Mouse (Mus musculus) hindbrain, embryonic 11.5 days (tissue): Measurements from ENCODE around the gene Zfp9. TPM values are rescaled to one million over a fixed set of nuclear protein-coding genes. Genes with fewer than 3 reads are reported as not detected.

Experiments
- ATAC-seq: fragments of 200-750 bp; cut with Nextera tagmentation; 2 replicates; pipeline ENCODE4 v1.8.0; 2017; ENCODE audit warnings: mild to moderate bottlenecking, moderate TSS enrichment, moderate library complexity; ENCODE audit not compliant: low FRiP score
- DNase-seq: peaks from one replicate; pipeline ENCODE4 v3.0.0-alpha.2; 2015; ENCODE audit warnings: low spot score
- H3K27ac ChIP-seq: fragments of 300-500 bp; sonication (generic); 2 replicates; pipeline ENCODE4 v1.5.1; 2014; ENCODE audit warnings: mild to moderate bottlenecking, low read depth, low read length
- H3K27me3 ChIP-seq: fragments of 300-500 bp; sonication (generic); 2 replicates; pipeline ENCODE4 v1.6.1; 2014; ENCODE audit warnings: mild to moderate bottlenecking, low read length, moderate library complexity, mixed read lengths; ENCODE audit not compliant: control insufficient read depth, insufficient read depth
- H3K36me3 ChIP-seq: fragments of 300-500 bp; sonication (generic); 2 replicates; pipeline ENCODE4 v1.6.1; 2014; ENCODE audit warnings: mild to moderate bottlenecking, low read length, moderate library complexity, mixed read lengths; ENCODE audit not compliant: control insufficient read depth, insufficient read depth
- H3K4me1 ChIP-seq: fragments of 300-500 bp; sonication (generic); replicated peaks from 2 replicates; pipeline ENCODE4 v1.6.1; 2014; ENCODE audit warnings: low read length, mixed read lengths; ENCODE audit not compliant: control insufficient read depth, insufficient read depth
- H3K4me2 ChIP-seq: fragments of 300-500 bp; sonication (generic); replicated peaks from 2 replicates; pipeline ENCODE4 v1.6.1; 2014; ENCODE audit warnings: mild to moderate bottlenecking, low read depth, low read length
- H3K4me3 ChIP-seq: fragments of 300-500 bp; sonication (generic); 2 replicates; pipeline ENCODE4 v1.5.1; 2014; ENCODE audit warnings: low read depth, low read length
- H3K9ac ChIP-seq: fragments of 300-500 bp; sonication (generic); 2 replicates; pipeline ENCODE4 v1.6.1; 2014; ENCODE audit warnings: low read depth, low read length
- H3K9me3 ChIP-seq: fragments of 300-500 bp; sonication (generic); 2 replicates; pipeline ENCODE4 v1.6.1; 2016; ENCODE audit warnings: low read length; ENCODE audit not compliant: control insufficient read depth
- WGBS: fragments of 180-500 bp; shearing (Covaris S2); extraction: QIAGEN DNeasy Blood & Tissue Kit; methylation state at CpG from one replicate; pipeline ENCODE4 v1.1.7; 2014; 5-methylcytosine and 5-hydroxymethylcytosine counted together
- polyA plus RNA-seq: library from polyadenylated mRNA; unstranded; fragments of >200 nt; fragmentation: Nextera tagmentation; extraction: Ambion mirVana; gene quantifications from 2 replicates; pipeline ENCODE4 v1.2.1, GENCODE M21; 2014

Zfp9 gene
- polyA plus RNA-seq = 11.5 and 12.2 TPM in 2 replicates

GRCm38 (mm10) chr6:118478957-118479708 is at the start of gene Zfp9:
Zfp9 (minus strand) TSS chr6:118479320.
- Histone ChIP-seq H3K4me3 (peak within 1 kb of the TSS; percentile 52), H3K36me3 (no peaks in the 10 kb centered on the region), H3K27ac (peak within 1 kb of the TSS; percentile 80), H3K4me2 (peak within 1 kb of the TSS; percentile 73), H3K4me1 (no peaks in the 10 kb centered on the region), H3K27me3 (peaks cover 2% of the 10 kb centered on the region; the same call in 1 of the 2 replicates), H3K9ac (peak within 1 kb of the TSS; percentile 70), H3K9me3 (no peaks in the 10 kb centered on the region)
- peak; percentile 80 for DNase-seq
- ATAC-seq = peak; percentile 87
- WGBS = under 1% methylated on average over 50 of the region's 57 CpGs

GRCm38 (mm10) chr6:118520668-118521067 is 41.5 kb upstream of the Zfp9 start:
- no peaks in the 10 kb centered on the region for H3K9me3 ChIP-seq
- WGBS = 87% methylated on average over 7 of the region's 7 CpGs
- no peak overlapping the region for H3K4me3 ChIP-seq
- no peak overlapping the region for H3K4me2 ChIP-seq
- DNase-seq (no peak), ATAC-seq (no peak)
- no peak overlapping the region for H3K27ac ChIP-seq
- H3K9ac ChIP-seq = no peak overlapping the region
- no peaks in the 10 kb centered on the region for H3K27me3 ChIP-seq
- no peaks in the 10 kb centered on the region for H3K4me1 ChIP-seq
- peaks cover 3% of the 10 kb centered on the region; the same call in 1 of the 2 replicates for H3K36me3 ChIP-seq

GRCm38 (mm10) chr6:118513335-118514012 is 34.4 kb upstream of the Zfp9 start:
- WGBS = 92% methylated on average over 12 of the region's 12 CpGs
- Histone ChIP-seq H3K4me1 (no peaks in the 10 kb centered on the region), H3K27me3 (no peaks in the 10 kb centered on the region), H3K9ac (no peak overlapping the region), H3K4me3 (no peak overlapping the region), H3K4me2 (no peak overlapping the region), H3K36me3 (peaks cover 2% of the 10 kb centered on the region; the same call in 1 of the 2 replicates), H3K27ac (no peak overlapping the region), H3K9me3 (no peaks in the 10 kb centered on the region)
- ATAC-seq (no peak), DNase-seq (no peak)

DNA sequence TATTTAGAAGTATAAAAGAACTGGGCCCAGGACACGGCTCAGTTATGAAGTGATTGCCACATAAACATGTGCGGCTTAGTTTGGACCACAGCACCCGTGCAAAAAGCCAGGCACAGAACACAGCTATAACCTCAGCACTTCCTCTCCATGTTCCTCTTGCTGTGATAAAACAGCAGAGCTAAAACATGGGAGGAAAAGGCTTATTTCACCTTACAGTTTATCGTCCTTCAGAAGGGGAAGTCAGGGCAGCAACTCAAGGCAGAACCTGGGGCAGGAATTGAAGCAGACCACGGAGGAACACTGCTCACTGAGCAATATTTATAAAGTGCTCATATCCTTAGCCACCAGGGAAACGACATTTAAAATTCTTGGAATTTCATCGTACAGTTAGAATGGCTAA is 19.9 kb upstream of the Zfp9 start:
- 92% methylated on average over 7 of the region's 7 CpGs for WGBS
- no peak overlapping the region for H3K4me3 ChIP-seq
- H3K9me3 ChIP-seq = no peaks in the 10 kb centered on the region
- H3K9ac ChIP-seq = no peak overlapping the region
- H3K36me3 ChIP-seq = no peaks in the 10 kb centered on the region; the same call in 1 of the 2 replicates
- H3K4me2 ChIP-seq = no peak overlapping the region
- H3K4me1 ChIP-seq = no peaks in the 10 kb centered on the region
- no peak overlapping the region for H3K27ac ChIP-seq
- DNase-seq (no peak), ATAC-seq (no peak)
- H3K27me3 ChIP-seq = no peaks in the 10 kb centered on the region

DNA sequence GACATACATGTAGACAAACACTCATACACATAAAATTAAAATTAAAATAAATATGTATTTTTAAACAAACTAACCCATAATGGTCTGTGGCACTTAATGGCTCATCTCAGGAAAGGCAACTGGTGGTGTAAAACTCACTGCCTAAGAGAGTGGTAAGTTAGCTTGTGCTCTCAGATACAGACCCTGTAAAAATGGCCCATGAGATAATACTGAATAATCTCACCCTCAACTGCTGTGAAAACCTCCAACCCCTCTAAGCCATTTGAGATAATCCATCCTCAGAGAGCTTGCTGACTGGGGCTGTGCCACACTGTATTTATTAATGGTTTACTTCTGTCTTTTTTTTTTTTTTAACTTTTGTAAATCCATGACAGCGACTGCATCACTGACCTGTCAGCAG is 3.0 kb upstream of the Zfp9 start:
- no peaks in the 10 kb centered on the region for H3K9me3 ChIP-seq
- H3K4me2 ChIP-seq = no peak overlapping the region
- peaks cover 2% of the 10 kb centered on the region; the same call in 1 of the 2 replicates for H3K27me3 ChIP-seq
- WGBS = 88% methylated on average over 1 of the region's 1 CpGs
- H3K4me1 ChIP-seq = no peaks in the 10 kb centered on the region
- no peak overlapping the region for H3K4me3 ChIP-seq
- H3K27ac ChIP-seq = no peak overlapping the region
- no peaks in the 10 kb centered on the region for H3K36me3 ChIP-seq
- H3K9ac ChIP-seq = no peak overlapping the region
- DNase-seq (no peak), ATAC-seq (no peak)

- H3K4me1 ChIP-seq = no peaks in the 10 kb centered on the region
- H3K4me3 ChIP-seq = peak overlapping the region; percentile 52
- DNase-seq (peak; percentile 44), ATAC-seq (peak; percentile 36; the same call in 1 of the 2 replicates)
- no peaks in the 10 kb centered on the region for H3K36me3 ChIP-seq
- no peak overlapping the region for H3K27ac ChIP-seq
- 20% methylated on average over 10 of the region's 10 CpGs for WGBS
- H3K4me2 ChIP-seq = peak overlapping the region; percentile 73
- peak overlapping the region; percentile 70 for H3K9ac ChIP-seq
- H3K9me3 ChIP-seq = no peaks in the 10 kb centered on the region
- H3K27me3 ChIP-seq = peaks cover 2% of the 10 kb centered on the region; the same call in 1 of the 2 replicates
Measured at GRCm38 (mm10) chr6:118477875-118478785, 990 bp downstream of the Zfp9 start.

DNA sequence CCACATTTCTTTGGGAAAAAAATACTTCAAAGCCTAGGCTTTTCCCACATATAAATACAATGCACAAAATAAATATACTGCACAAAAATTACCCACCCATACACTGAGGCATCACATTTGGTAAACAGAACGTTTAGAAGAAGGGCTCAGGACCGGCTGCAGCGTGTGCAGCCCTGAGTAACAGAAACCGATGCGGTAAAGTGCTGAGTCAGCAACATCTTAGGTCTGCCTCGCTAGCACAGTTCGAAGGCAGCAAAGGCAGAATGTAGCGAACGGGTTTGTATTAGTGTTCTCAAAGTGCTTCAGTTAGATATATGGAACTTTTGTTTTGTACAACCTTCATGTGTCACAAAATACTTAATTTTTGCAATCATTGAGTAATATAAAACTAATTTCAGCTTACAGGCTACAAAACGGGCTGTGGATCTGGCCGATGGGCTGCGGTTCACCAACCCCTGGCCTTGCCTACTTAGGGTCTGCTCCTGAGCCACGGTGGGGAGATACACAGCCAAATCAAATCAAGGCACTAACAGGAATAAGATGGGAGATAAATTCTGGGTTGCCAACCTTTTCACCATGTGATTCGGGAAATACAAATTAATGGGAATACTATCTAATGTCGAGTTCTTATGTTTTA is 16.9 kb downstream of the Zfp9 start:
- DNase-seq = no peak
- WGBS = 79% methylated on average over 15 of the region's 15 CpGs
- H3K4me2 ChIP-seq = no peak overlapping the region

DNA sequence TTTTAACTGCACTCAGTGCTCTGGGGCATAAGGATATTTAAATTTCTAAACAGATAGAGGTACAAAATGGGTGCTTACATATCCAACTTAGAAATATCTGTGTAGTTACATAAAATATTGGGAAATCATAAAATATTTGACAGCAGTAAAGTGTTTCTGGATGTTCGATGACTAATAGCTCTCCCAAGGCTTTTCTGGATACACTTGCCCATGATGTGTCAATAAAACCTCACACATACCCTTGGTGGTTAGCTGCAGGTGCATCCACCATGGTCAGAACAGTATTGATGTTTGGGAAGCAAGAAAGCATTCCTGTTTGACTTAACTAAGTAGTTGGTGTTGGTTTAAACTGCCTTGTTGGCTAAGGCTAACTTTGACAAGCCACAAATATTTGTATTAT is 21.4 kb downstream of the Zfp9 start:
- no peak for ATAC-seq
- 91% methylated on average over 1 of the region's 1 CpGs for WGBS
- H3K4me1 ChIP-seq = no peaks in the 10 kb centered on the region

More for the DNA sequence above, 16.9 kb downstream of the Zfp9 start:
- Histone ChIP-seq H3K9me3 (no peaks in the 10 kb centered on the region), H3K27ac (no peak overlapping the region), H3K36me3 (0 out of 2 replicates have a peak, but pooled peaks cover 3% of the 10 kb centered on the region), H3K9ac (no peak overlapping the region), H3K27me3 (no peaks in the 10 kb centered on the region), H3K4me3 (no peak overlapping the region), H3K4me1 (no peaks in the 10 kb centered on the region)
- ATAC-seq = no peak

More for the DNA sequence above, 21.4 kb downstream of the Zfp9 start:
- Histone ChIP-seq H3K36me3 (no peaks in the 10 kb centered on the region), H3K27ac (no peak overlapping the region), H3K4me3 (no peak overlapping the region), H3K4me2 (no peak overlapping the region), H3K9me3 (no peaks in the 10 kb centered on the region), H3K27me3 (no peaks in the 10 kb centered on the region), H3K9ac (no peak overlapping the region)
- no peak for DNase-seq
